Mouse (Mus musculus): ENCODE results near the gene Adk.

- no peak for TF ChIP-seq CTCF (IDR thresholded peaks at IDR 0.05; ENCODE audit: borderline replicate concordance, insufficient read depth, low read depth, low read length)
- TF ChIP-seq POLR2A (IDR thresholded peaks at IDR 0.05; ENCODE audit: borderline replicate concordance, insufficient read depth, low read length) = no peak
Observed at GRCm38 (mm10) chr14:21052781-21053130, 382 bp downstream of the Adk start.
